19 mouse cellular contexts compared by ENCODE assay signal in the genomic region with DNA sequence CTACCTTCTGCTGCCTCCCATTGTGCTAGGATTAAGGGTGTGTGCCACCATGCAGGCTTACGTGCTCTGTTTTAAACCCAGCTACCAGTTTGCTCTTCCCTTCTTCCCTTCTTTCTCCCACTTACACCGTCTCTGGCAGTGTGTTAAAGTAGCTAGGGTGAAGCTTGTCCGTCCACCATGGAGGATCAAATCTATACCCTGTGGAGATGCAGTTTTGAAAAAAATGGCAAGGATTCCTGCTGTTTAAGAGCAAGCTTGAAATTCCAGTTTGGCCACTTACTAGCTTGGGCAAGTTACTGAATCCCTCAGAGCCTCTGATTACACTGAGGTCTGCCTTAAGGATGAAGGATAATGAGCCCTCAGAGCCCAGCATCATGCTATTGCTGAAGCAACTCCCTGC. TPM values are rescaled to one million over a fixed set of nuclear protein-coding genes. Genes with fewer than 3 reads are reported as not detected.
A peak's percentile ranks its signal among the peaks of the same experiment; 100 is the strongest.
DNase-seq lines count a peak whose midpoint lies in the region; ATAC-seq lines count a peak whose summit lies in the region.
"Had no signal": no experiment of that assay in that cellular context is flagged by ENCODE, and none has a peak within 500 bp of the region (broad histone marks: within the 10 kb centered on the region; RNA-seq: fewer than 3 reads in every experiment).

No protein-coding gene starts in this region.

- peak; percentile 25 for DNase-seq in cerebellum, adult 11-12 months
- DNase-seq in cerebellum, postnatal 14 days: no peak
- DNase-seq in liver, embryonic 13.5 days: no peak
- DNase-seq in lung, postnatal 36 days: peak; percentile 56
- no peak for DNase-seq in thymus, adult 18-20 months
- no peak for DNase-seq in gastrocnemius, postnatal 14 days
- DNase-seq: forebrain, postnatal 0 days; gastrocnemius, postnatal 10 days; kidney, postnatal 36 days; left cerebral cortex, postnatal 4 days; right cerebral cortex, postnatal 4 days; thymus, postnatal 14 days had no signal

- H3K27ac ChIP-seq in liver, embryonic 13.5 days: no peak overlapping the region
- H3K27ac ChIP-seq in liver, embryonic 12.5 days: no peak overlapping the region; the same call in 1 of the 2 replicates
- H3K27ac ChIP-seq in embryonic facial prominence, embryonic 12.5 days: peak overlapping the region; percentile 72
- H3K27ac ChIP-seq: midbrain, embryonic 10.5 days; neural tube, embryonic 15.5 days had no signal

- ATAC-seq in liver, embryonic 13.5 days (ENCODE audit: low read depth): no peak
- no peak for ATAC-seq in liver, embryonic 12.5 days
- ATAC-seq in embryonic facial prominence, embryonic 12.5 days (ENCODE audit: insufficient number of reproducible peaks, insufficient read depth, low FRiP score, low TSS enrichment): no peak
- ATAC-seq: forebrain, postnatal 0 days; Patski had no signal

- WGBS in liver, embryonic 13.5 days (ENCODE audit: insufficient replicate concordance): 70% methylated on average over 3 of the region's 3 CpGs
- WGBS in liver, embryonic 12.5 days (ENCODE audit: insufficient replicate concordance): 76% methylated on average over 3 of the region's 3 CpGs
- 40% methylated on average over 3 of the region's 3 CpGs for WGBS in embryonic facial prominence, embryonic 12.5 days

- H3K4me2 ChIP-seq in liver, embryonic 13.5 days: no peak overlapping the region
- H3K4me2 ChIP-seq in liver, embryonic 12.5 days: no peak overlapping the region
- no peak overlapping the region for H3K4me2 ChIP-seq in embryonic facial prominence, embryonic 12.5 days (replicated peaks)
- H3K4me2 ChIP-seq: heart, embryonic 11.5 days; neural tube, embryonic 15.5 days had no signal

- intact Hi-C loops in gastrocnemius, postnatal 14 days (cut with DNase I; ENCODE audit: low total_unique reads): no loop called here

- no peak overlapping the region for H3K4me3 ChIP-seq in liver, embryonic 13.5 days (replicated peaks)
- H3K4me3 ChIP-seq in liver, embryonic 12.5 days: no peak overlapping the region
- H3K4me3 ChIP-seq in embryonic facial prominence, embryonic 12.5 days: no peak overlapping the region
- H3K4me3 ChIP-seq: midbrain, embryonic 10.5 days; neural tube, embryonic 15.5 days had no signal

- H3K36me3 ChIP-seq in liver, embryonic 13.5 days: no peaks in the 10 kb centered on the region
- H3K36me3 ChIP-seq in liver, embryonic 12.5 days: peaks cover 5% of the 10 kb centered on the region; the same call in 1 of the 2 replicates
- H3K36me3 ChIP-seq in embryonic facial prominence, embryonic 12.5 days: no peaks in the 10 kb centered on the region
- H3K36me3 ChIP-seq: midbrain, embryonic 10.5 days; neural tube, embryonic 15.5 days had no signal

- no peaks in the 10 kb centered on the region for H3K9me3 ChIP-seq in liver, embryonic 13.5 days (replicated peaks)
- H3K9me3 ChIP-seq in liver, embryonic 12.5 days (replicated peaks): no peaks in the 10 kb centered on the region
- H3K9me3 ChIP-seq in embryonic facial prominence, embryonic 12.5 days: no peaks in the 10 kb centered on the region
- H3K9me3 ChIP-seq: midbrain, embryonic 10.5 days; neural tube, embryonic 15.5 days had no signal

- peaks cover 8% of the 10 kb centered on the region; the same call in 1 of the 2 replicates for H3K27me3 ChIP-seq in liver, embryonic 13.5 days
- H3K27me3 ChIP-seq in liver, embryonic 12.5 days (replicated peaks): peaks cover 14% of the 10 kb centered on the region; the same call in 1 of the 2 replicates
- H3K27me3 ChIP-seq in embryonic facial prominence, embryonic 12.5 days: no peaks in the 10 kb centered on the region
- H3K27me3 ChIP-seq: Patski had no signal

- H3K4me1 ChIP-seq in liver, embryonic 13.5 days (replicated peaks): peaks cover 49% of the 10 kb centered on the region
- peaks cover 56% of the 10 kb centered on the region for H3K4me1 ChIP-seq in liver, embryonic 12.5 days
- peaks cover 23% of the 10 kb centered on the region for H3K4me1 ChIP-seq in embryonic facial prominence, embryonic 12.5 days

- H3K9ac ChIP-seq in liver, embryonic 13.5 days: peak overlapping the region; percentile 19; the same call in 1 of the 2 replicates
- H3K9ac ChIP-seq in liver, embryonic 12.5 days: no peak overlapping the region
- no peak overlapping the region for H3K9ac ChIP-seq in embryonic facial prominence, embryonic 12.5 days
- H3K9ac ChIP-seq: forebrain, postnatal 0 days; neural tube, embryonic 15.5 days had no signal

RNA-seq across cellular contexts. Expression of gene Maco1, which starts 2.2 kb away (rescaled TPM):
- polyA plus RNA-seq in liver, embryonic 13.5 days (2015; fragmentation: Nextera tagmentation; extraction: Ambion mirVana): 19.0 and 23.3 TPM in 2 replicates
- polyA plus RNA-seq in liver, embryonic 12.5 days (2016; fragmentation: Nextera tagmentation; extraction: Ambion mirVana): 27.2 and 29.8 TPM in 2 replicates
- polyA plus RNA-seq in embryonic facial prominence, embryonic 12.5 days (2016; fragmentation: Nextera tagmentation; extraction: Ambion mirVana): 57.4 and 63.5 TPM in 2 replicates
- total RNA-seq in gastrocnemius, postnatal 14 days (2021): 10 to 100 TPM; 13.6 to 14.5 TPM

RNA-seq across cellular contexts. Expression of gene Rhd, which starts 9.0 kb away (rescaled TPM):
- 545 and 561 TPM in 2 replicates for polyA plus RNA-seq in liver, embryonic 13.5 days (2015; fragmentation: Nextera tagmentation; extraction: Ambion mirVana)
- 477 and 480 TPM in 2 replicates for polyA plus RNA-seq in liver, embryonic 12.5 days (2016; fragmentation: Nextera tagmentation; extraction: Ambion mirVana)
- 6.8 and 8.5 TPM in 2 replicates for polyA plus RNA-seq in embryonic facial prominence, embryonic 12.5 days (2016; fragmentation: Nextera tagmentation; extraction: Ambion mirVana)
- under 1 TPM; 0.20 to 0.39 TPM for total RNA-seq in gastrocnemius, postnatal 14 days (2021)
- total RNA-seq: layer of hippocampus, postnatal 25 days; left cerebral cortex, postnatal 4 days had no signal

RNA-seq across cellular contexts. Expression of gene Tmem50a, which starts 59.5 kb away (rescaled TPM):
- polyA plus RNA-seq in liver, embryonic 13.5 days (2015; fragmentation: Nextera tagmentation; extraction: Ambion mirVana): 83.1 and 92.7 TPM in 2 replicates
- 94.2 and 94.9 TPM in 2 replicates for polyA plus RNA-seq in liver, embryonic 12.5 days (2016; fragmentation: Nextera tagmentation; extraction: Ambion mirVana)
- 160 and 161 TPM in 2 replicates for polyA plus RNA-seq in embryonic facial prominence, embryonic 12.5 days (2016; fragmentation: Nextera tagmentation; extraction: Ambion mirVana)
- total RNA-seq in gastrocnemius, postnatal 14 days (2021): 10 to 100 TPM; 41.1 to 45.9 TPM

Comparison
In these comparisons a context has a peak if more than half of its experiments do, and no peak if none do; other contexts are left out.
1. DNase-seq: peak in cerebellum, adult 11-12 months (single experiment) and lung, postnatal 36 days (single experiment); none in cerebellum, postnatal 14 days (0 of 2), liver, embryonic 13.5 days (single experiment), thymus, adult 18-20 months (0 of 2) and gastrocnemius, postnatal 14 days (single experiment).
2. RNA of gene Rhd, which starts 9.0 kb away (polyA plus RNA-seq): 545 to 561 TPM in liver, embryonic 13.5 days and 477 to 480 TPM in liver, embryonic 12.5 days; 6.8 to 8.5 TPM in embryonic facial prominence, embryonic 12.5 days; every median in the first group is over 10 times any median in the second.